Comparison of ENCODE assay signal across 7 mouse cellular contexts in the genomic region with DNA sequence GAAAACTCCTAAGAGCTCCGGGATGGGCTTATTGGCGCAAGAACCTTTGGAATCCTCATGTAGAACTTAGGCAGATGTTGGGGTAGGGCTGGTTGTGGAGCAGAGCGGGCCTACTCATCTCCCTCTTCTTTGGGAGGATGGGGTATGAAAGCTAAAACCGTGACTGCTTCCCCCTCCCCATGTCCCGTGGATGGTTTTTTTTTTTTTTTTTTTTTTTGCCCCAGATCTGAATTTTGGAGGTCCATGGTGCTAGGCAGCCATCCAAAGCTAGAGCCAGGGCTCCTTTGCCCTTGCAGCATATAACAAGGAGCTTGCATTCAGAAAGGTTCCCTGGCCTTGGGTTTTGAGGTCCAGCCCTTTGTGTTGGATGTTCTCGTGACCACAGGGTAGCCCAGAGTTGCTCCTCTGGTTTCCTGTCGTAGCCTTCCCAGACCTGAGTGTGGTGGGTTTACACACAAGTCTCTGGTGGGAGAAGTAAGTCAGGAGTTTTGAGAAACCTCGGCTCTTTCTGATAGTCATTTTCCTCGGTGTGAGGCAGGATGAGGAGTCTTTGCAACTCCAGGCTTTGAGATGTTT. TPM values are rescaled to one million over a fixed set of nuclear protein-coding genes. Genes with fewer than 3 reads are reported as not detected.
DNase-seq lines count a peak whose midpoint lies in the region; ATAC-seq and TF ChIP-seq lines count a peak whose summit lies in the region.

No protein-coding gene starts in this region.

- peaks cover 3% of the 10 kb centered on the region for H3K4me1 ChIP-seq in spleen, adult 2 months (ENCODE audit: control insufficient read depth, insufficient read depth, insufficient read length)
- H3K4me1 ChIP-seq in embryonic fibroblast, embryonic 13.5 days (ENCODE audit: control insufficient read depth, insufficient read depth, low read length), result peaks cover 3% of the 10 kb centered on the region
- peaks cover 28% of the 10 kb centered on the region for H3K4me1 ChIP-seq in limb, embryonic 14.5 days (ENCODE audit: control insufficient read depth, insufficient read depth, low read length)

- no peaks in the 10 kb centered on the region for H3K36me3 ChIP-seq in spleen, adult 2 months (ENCODE audit: control insufficient read depth, insufficient read depth, low read length)
- H3K36me3 ChIP-seq in limb, embryonic 14.5 days (ENCODE audit: control insufficient read depth, insufficient read depth, low read length), result peaks cover 37% of the 10 kb centered on the region

- H3K9ac ChIP-seq in limb, embryonic 14.5 days (ENCODE audit: low read depth, low read length, severe bottlenecking), result peak overlapping the region; percentile 100

- ATAC-seq in limb, embryonic 14.5 days (ENCODE audit: low FRiP score, low read depth), result no peak
- ATAC-seq in activated CD4-positive, CD25-positive, alpha-beta regulatory T cell, adult 4 months, result no peak

- peak overlapping the region; percentile 73 for H3K27ac ChIP-seq in spleen, adult 2 months (ENCODE audit: insufficient read depth, low read length)
- H3K27ac ChIP-seq in embryonic fibroblast, embryonic 13.5 days (ENCODE audit: insufficient read depth, low read length), result no peak overlapping the region
- no peak overlapping the region for H3K27ac ChIP-seq in limb, embryonic 14.5 days (replicated peaks; ENCODE audit: low read depth, low read length)

- 21% methylated on average over 9 of the region's 9 CpGs for WGBS in spleen, adult 2 months
- 26% methylated on average over 9 of the region's 9 CpGs for WGBS in limb, embryonic 14.5 days

- TF ChIP-seq POLR2A in spleen, adult 2 months (IDR thresholded peaks at IDR 0.05; ENCODE audit: low read depth, low read length), result no peak
- no peak for TF ChIP-seq POLR2A in embryonic fibroblast, embryonic 13.5 days (IDR thresholded peaks at IDR 0.05; ENCODE audit: low read depth, low read length)
- TF ChIP-seq POLR2A in limb, embryonic 14.5 days (IDR thresholded peaks at IDR 0.05; ENCODE audit: borderline replicate concordance, extremely low read depth, insufficient read depth, insufficient read length), result no peak

- H3K4me2 ChIP-seq in limb, embryonic 14.5 days (replicated peaks; ENCODE audit: low read depth, low read length, severe bottlenecking), result peak overlapping the region; percentile 66

- DNase-seq in spleen, adult 2 months (ENCODE audit: low read depth in 1 of 2, low spot score in 2 of 2), result no peak
- no peak for DNase-seq in spleen, adult 12 weeks (ENCODE audit: low spot score)
- no peak for DNase-seq in limb, embryonic 14.5 days (ENCODE audit: low spot score)
- DNase-seq in testis, postnatal 10 days (ENCODE audit: low spot score), result peak; percentile 39
- no peak for DNase-seq in thymus, adult 18-20 months

- TF ChIP-seq CTCF in spleen, adult 2 months (IDR thresholded peaks at IDR 0.05; ENCODE audit: extremely low read depth, insufficient read depth, insufficient read length, insufficient replicate concordance), result no peak
- TF ChIP-seq CTCF in embryonic fibroblast, embryonic 13.5 days (IDR thresholded peaks at IDR 0.05; ENCODE audit: borderline replicate concordance, insufficient read depth, low read length), result no peak

- peak overlapping the region; percentile 81 for H3K4me3 ChIP-seq in spleen, adult 2 months (ENCODE audit: extremely low read depth, insufficient read depth, insufficient read length)
- peak overlapping the region; percentile 77 for H3K4me3 ChIP-seq in embryonic fibroblast, embryonic 13.5 days (ENCODE audit: insufficient read depth, low read length)
- peak overlapping the region; percentile 92 for H3K4me3 ChIP-seq in limb, embryonic 14.5 days (replicated peaks; ENCODE audit: low read length)

- no peaks in the 10 kb centered on the region for H3K9me3 ChIP-seq in limb, embryonic 14.5 days (ENCODE audit: control insufficient read depth, low read length)

- H3K27me3 ChIP-seq in spleen, adult 2 months (ENCODE audit: control insufficient read depth, insufficient read depth, low read length), result no peaks in the 10 kb centered on the region
- H3K27me3 ChIP-seq in limb, embryonic 14.5 days (ENCODE audit: control insufficient read depth, insufficient read depth, low read length), result no peaks in the 10 kb centered on the region

RNA-seq across cellular contexts. Expression of gene Plcg1, which starts 1.4 kb away (rescaled TPM):
- 40.6 and 53.7 TPM in 2 replicates for polyA plus RNA-seq in spleen, adult 2 months (2012; rRNA removed)
- polyA plus RNA-seq in embryonic fibroblast, embryonic 13.5 days (2011; ENCODE audit: insufficient read length, low read depth, missing spikeins), result 55.6 and 59.7 TPM in 2 replicates
- 131 and 150 TPM in 2 replicates for polyA plus RNA-seq in limb, embryonic 14.5 days (2012; rRNA removed)
- 56.8 and 65.4 TPM in 2 replicates for polyA plus RNA-seq in limb, embryonic 14.5 days (2014; fragmentation: Nextera tagmentation; extraction: Ambion mirVana)
- polyA plus RNA-seq in activated CD4-positive, CD25-positive, alpha-beta regulatory T cell, adult 4 months (2017; shearing (Covaris generic)), result 10 to 100 TPM; 52.7 to 59.0 TPM
